Mouse (Mus musculus): Measurements from ENCODE around the gene Focad.

The Focad gene

DNA sequence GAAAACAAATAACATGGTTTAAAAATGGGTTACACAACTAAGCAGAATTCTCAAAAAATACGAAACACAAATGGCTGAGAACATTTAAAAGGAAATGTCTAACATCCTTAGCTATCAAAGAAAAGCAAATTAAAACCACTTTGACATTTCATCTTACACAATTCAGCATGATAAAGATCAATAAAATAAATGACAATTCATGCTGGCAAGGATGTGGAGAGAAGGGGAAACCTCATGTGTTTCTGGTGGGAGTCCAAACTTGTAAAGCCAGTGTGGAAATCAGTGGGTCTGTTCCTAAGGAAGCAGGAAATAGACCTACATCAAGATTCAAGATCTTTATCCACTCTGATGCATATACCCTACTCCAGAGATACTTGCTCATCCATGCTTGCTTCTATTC lies 363.7 kb downstream of the Focad start:
- no peak for DNase-seq (ENCODE audit: low spot score in 2 of 2)

DNA sequence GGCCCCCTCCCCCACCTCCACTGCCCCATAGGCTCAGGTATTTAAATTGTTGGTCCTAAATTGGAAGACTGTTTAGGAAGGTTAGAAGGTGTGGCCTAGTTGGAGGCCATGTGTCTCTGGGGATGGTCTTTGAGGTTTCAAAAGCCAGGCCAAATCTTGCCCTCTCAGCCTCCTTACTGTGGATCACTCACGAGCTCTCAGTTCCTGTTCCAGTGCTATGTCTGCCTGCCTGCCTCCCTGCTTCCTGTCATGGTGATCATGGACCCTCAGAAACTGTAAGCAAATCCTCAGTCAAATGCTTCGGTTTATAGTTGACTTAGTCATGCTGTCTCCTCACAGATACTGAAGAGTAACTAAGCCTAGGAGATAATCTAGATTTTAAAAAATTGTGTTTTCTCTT lies 364.2 kb downstream of the Focad start:
- DNase-seq (ENCODE audit: low spot score in 2 of 2): no peak
